Mouse (Mus musculus): ENCODE measurements around the gene Papolg.

DNA sequence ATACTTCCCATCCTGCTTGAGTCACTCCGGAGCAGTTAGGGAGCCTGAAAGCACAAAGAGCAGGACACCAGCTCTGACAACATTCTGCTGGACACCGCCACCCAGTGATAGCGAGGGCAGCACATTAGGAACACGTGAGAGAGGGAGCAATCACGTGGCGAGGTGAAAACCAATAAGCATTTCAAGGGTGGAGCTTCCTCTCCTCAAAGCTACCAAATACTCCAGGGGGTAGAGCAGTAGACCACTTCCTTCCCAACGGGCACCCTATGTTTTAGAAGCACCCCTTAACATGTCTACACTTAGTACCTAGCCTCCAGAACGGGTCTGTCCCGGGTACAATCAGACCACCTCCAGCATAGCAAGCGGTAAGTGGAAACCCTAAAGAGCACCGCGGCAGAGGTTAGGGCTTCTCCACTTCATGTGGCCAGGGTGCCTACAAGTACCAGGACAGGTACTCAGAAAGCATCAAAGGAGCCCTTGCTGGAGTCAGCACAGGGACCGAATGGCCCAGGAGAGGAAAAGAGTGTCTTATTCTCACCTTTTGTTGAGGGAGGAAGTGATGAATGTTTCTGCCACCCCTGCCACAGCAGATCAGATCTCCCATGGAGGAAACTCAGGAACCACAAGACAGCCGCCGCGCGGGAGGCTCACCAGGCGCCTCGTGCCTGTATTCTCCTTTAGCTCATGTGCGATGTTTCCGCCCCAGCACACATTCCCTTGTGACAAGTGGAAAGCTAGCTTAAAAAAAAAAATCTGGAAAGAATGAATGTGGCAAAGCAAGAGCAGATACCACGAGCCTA, 48.8 kb downstream of the Papolg start:
- TF ChIP-seq POLR2A (IDR thresholded peaks at IDR 0.05; ENCODE audit: borderline replicate concordance, extremely low read depth, low read depth, low read length) (no peak), CTCF (IDR thresholded peaks at IDR 0.05; ENCODE audit: insufficient read depth, low read length) (no peak)
